Mouse (Mus musculus): ENCODE results near the gene Olfr620.

The Olfr620 gene

DNA sequence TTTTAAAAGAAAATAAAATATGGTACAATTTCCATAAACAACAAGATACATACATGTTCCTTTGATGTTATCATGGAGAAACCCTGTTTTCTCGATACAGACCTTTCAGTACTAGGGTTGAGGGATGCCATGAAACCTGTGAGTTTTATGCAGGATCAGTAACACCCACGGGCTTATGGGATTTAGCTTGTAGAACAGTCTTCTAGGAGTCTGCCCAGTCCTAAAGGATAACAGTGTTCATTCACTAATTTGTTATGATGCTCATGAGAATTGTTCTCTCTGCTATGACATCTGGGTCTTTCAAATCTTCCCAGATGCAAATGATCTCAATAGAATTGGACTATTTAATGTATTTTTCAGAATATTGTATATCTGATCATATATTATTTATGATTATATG, at the start of gene Olfr620:
TSS of gene Olfr620 (minus strand) at position 101 of the 400 bp plus-strand sequence.
- CTCF ChIA-PET = no interaction called here

- CTCF ChIA-PET = no interaction called here
Observed at GRCm38 (mm10) chr7:103644070-103644469, 31.7 kb upstream of the Olfr620 start.

DNA sequence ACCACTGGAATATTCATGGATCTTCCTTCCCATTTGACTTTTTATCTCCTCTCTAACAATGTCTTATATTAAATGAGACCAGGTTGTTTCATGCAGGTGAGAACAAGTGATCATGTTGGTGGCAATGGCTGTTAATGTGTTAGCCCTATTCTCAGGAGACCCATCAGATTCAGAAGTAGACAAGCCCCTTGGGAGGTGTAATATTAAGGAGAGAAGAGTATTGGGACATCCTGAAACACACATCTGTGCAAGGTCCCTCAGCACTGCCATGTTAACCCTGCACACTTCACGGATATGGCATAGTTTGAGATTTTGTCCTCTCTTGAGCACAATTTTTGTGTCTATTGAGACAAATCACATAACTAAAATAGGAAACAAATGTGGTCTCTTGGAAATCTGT, 30.3 kb upstream of the Olfr620 start, which contains the start of gene Olfr622:
TSS of gene Olfr622 (minus strand) at position 101 of the 400 bp plus-strand sequence.
- CTCF ChIA-PET = no interaction called here

DNA sequence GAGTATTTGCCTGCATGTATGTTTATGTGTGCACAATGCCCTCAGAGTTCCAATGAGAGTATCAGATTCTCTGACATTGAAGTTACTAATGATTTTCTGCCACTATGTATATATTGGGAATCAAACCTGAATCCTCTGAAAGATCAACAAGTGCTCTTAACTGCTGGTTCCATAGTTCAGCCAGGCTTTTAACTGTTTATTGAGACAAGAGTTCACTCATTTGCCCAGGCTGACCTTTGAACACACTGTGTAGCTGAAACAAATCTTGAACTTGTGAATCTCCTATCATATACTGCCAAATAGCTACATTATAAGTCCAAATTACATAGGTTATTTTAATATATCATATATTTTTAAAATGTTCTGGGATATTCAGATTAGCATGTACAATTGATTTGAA, 24.5 kb upstream of the Olfr620 start:
- CTCF ChIA-PET = no interaction called here

DNA sequence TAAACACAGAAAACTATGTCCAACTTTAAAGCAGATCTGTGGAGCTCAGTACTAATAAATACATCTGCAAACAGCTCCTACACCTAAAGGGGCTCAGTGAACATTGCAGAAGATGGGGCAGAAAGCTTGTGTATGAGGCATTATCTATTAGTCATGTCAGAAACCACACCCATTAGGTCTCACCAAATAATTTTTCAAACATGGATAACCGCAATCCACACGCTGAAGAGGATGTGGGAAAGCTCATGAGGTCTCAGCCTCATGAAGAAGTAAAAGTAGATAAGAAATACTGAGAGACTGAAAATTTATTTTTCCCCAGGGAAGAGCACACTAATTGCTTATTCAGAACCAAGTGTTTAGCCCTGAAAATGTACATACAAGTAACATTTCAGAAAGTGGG, 4.9 kb downstream of the Olfr620 start:
- CTCF ChIA-PET = no interaction called here

DNA sequence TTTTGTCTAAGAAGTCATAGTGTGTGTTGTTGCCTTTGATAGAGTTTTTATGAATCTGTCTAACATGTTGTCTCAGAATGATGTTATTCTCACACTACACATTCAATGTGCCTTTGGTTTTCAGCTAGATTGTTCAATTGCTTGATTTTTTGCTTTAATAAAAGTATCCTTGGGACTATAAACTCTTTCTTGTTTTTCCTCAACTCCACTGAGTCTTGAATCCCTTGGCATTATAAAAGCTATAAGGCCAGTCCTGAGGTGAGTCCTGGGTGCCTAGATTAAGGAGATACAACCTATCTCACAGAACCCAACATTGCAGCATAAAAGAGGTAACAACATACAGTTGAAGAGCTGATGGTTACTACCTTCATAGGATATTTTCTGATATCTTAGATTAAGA, 12.1 kb downstream of the Olfr620 start, which contains the start of gene Olfr619:
TSS of gene Olfr619 (plus strand) at position 301 of the 400 bp plus-strand sequence.
- CTCF ChIA-PET = no interaction called here

- CTCF ChIA-PET = no interaction called here
Observed at GRCm38 (mm10) chr7:103589803-103590202, 22.5 kb downstream of the Olfr620 start, which contains the start of gene Olfr618. Gene Olfr618, plus strand, starts transcription at chr7:103590103.

DNA sequence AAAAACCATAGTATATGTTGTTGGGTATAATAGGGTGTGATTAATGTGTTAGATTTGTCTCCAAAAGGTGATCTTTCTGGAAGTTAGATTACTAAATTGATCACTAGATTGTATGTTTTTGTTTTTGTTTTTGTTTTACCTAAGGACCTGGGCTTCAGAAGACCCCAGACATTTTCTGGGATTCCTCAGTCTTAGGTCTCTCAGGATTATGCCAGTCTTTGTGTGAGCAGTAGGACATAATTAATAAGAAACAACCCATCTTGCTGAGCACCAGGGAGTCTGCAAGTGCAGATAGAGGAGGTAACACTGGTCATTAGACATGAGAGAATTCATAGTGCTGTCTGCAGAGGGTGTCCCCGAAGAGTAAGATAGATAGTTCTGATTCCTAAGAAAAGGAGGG, 39.6 kb downstream of the Olfr620 start, which contains the start of gene Olfr617:
TSS of gene Olfr617 (plus strand) at position 301 of the 400 bp plus-strand sequence.
- CTCF ChIA-PET = no interaction called here

DNA sequence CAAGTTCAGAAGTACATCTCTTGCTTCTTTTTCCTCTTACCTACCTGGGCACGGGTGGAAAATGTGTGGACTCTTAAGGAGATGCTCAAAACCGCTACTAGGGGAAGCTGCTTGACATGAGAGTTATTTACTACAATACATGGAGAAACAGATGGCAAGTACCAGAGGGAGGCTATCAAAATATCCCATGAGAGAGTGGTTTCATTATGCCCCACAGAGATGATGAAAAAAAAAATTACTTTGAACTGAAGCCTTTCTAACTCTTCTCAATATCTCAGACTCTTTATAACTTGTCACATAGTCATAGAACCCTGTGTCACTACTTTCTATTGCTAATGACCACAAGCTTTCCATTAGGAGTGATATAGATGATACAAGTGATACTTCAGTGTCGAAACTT, 43.3 kb downstream of the Olfr620 start, which contains the start of gene Olfr616:
TSS of gene Olfr616 (minus strand) at position 101 of the 400 bp plus-strand sequence.
- CTCF ChIA-PET = no interaction called here

- CTCF ChIA-PET = no interaction called here
Observed at GRCm38 (mm10) chr7:103555779-103556178, 56.6 kb downstream of the Olfr620 start, which contains the start of gene Olfr615. Gene Olfr615, plus strand, starts transcription at chr7:103556079.

Measured in spleen, embryonic (tissue).